Mouse (Mus musculus): ENCODE data around the gene Dctd.
"Not testable (repeated sequence)": the region's sequence is repeated elsewhere in the genome, so short reads cannot be mapped to it uniquely, and the experiment has no call there.

Dctd gene

DNA sequence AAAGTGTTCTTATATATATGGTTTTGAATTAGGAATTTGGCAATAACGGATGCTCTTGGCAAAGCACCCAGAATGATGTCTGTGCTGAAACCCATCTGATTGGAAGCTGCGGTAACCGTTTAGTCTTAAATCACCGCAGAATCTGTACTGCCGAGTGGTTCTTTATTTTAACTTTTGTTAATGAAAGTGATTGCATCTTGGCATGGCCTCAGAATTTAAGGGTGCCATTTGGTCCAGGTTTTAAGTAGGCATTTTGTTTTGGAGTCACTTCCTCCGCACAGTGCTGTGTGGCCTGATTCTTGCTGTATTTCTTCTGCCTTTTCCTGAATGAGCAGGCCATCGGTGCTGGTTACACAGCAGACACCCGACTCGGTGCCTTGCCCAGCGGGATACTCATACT lies 47.6 kb downstream of the Dctd start:
- DNase-seq: no peak

DNA sequence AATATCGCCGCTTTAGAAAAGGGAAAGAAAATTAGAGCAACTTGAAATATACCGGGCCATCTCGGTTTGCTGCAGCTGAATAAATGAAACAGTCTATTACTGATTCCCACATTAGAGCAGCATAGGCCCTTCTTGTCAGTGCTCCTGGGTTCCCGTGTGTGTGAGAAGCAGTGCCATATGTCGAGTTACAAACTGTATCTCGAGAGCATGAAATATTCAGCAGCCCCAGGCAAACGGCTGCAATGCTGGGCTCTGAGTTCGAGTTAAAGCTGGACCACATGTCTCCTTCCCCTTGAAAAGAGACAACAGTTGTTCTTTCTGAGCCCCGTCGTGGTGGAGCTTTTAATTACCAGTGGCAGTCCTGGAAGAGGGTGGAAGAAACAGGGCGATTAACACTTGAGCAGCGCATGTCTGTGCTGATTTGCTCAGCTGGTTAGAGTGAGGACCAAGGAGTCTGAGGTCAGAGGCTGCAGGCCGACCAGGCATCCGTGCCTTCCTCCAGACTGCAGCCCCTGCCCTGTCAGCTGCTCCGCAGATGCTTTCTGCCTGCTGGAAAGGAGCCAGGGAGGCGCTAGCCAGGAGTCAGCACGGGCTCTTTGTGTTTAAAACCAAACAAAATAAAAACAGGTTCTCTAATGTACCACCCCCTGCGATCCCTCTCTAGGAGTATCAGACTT lies 53.3 kb downstream of the Dctd start:
- no peak for DNase-seq

- no peak for DNase-seq
Observed at GRCm38 (mm10) chr8:48153360-48154121, 54.6 kb downstream of the Dctd start.

- DNase-seq: no peak
Observed at GRCm38 (mm10) chr8:48157718-48158117, 58.8 kb downstream of the Dctd start.

- no peak for DNase-seq
Observed at GRCm38 (mm10) chr8:48158560-48159217, 59.8 kb downstream of the Dctd start.

GRCm38 (mm10) chr8:48177406-48177805 lies 78.5 kb downstream of the Dctd start:
- no peak for DNase-seq

GRCm38 (mm10) chr8:48177876-48178275 lies 79.0 kb downstream of the Dctd start:
- DNase-seq: no peak

DNA sequence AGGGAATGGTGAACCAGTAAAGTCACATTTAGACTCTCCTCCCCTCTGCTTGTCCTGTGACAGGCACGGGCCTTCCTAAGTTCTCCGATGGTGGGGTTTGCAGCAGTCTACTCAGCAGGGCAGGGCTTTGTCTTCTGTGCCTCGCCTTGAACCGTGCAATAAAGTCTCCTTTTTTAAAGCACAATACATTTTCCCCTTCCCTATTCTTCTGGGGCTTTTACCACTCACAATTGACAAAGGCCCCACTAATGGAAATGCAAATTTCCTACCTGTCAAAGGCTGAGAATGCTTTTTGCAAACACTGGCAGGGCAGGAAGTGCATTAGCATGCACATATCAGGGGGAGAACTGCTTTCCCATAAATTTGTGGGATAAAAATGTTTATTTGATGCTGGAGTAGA lies 80.1 kb downstream of the Dctd start:
- DNase-seq: no peak

GRCm38 (mm10) chr8:48180146-48180545 lies 81.3 kb downstream of the Dctd start:
- not testable (repeated sequence) for DNase-seq

DNA sequence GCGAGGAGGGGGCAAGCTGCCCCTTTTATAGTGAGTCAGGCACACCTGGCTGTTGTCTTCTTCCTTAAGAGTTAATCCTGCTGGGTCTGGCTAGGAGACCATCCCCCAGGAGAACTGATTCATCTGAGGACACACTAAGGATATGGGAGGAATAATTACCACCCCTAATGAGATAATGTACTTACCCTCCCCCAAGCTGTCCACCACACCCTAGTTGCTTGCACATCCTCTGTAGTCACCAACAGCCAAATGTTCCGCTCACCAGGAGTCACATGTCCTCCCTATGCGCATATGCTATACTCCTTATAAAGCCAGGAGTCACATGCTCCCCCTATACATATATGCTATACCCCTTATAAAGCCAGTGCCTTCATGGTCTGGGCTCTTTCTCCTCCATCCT lies 82.1 kb downstream of the Dctd start:
- DNase-seq: no peak

GRCm38 (mm10) chr8:48183758-48184157 lies 84.9 kb downstream of the Dctd start:
- DNase-seq: no peak

DNA sequence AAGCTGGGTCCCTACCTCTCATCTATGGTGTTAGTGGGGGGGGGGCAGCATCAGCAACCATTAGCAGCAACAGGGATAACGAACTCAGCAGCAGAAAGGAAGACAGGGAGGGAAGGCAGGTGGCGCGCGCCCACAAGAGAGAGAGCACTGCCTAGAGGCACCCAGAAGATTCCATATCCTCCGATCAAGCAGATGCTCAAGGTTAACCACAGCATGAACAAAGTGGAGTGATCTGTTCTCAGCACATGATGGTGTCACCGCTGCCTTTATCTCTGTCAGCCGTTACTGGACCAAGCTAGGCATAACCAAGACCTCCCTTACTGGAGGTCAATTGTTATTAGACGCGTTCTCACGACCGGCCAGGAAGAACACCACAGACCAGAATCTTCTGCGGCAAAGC lies 89.7 kb downstream of the Dctd start:
- no peak for DNase-seq

GRCm38 (mm10) chr8:48195971-48196370 lies 97.1 kb downstream of the Dctd start:
- DNase-seq: no peak

GRCm38 (mm10) chr8:48199171-48199570 lies 100.3 kb downstream of the Dctd start:
- DNase-seq: no peak

DNA sequence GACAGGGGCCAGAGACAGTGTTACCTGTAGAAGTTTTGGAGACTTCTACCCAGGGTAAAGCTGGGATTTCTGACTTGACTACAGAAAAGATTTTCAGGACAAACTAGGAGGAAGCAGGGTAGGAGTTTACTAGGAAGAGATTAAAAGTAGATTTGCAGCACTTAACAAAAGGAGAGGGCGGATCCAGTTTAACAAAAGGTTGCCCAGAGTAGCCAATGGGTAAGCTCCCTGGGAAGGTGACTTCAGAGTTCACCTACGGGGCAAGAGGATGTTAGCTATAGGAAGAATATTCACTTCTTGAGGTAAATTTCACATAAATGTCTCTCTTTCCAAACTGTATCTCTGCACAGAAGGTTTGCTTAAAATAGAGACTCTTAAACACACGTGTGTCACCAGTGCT lies 103.7 kb downstream of the Dctd start:
- no peak for DNase-seq

Data from thymus, postnatal 25 days (tissue).